Mouse (Mus musculus) cortical plate, adult 2 months (tissue): Measurements from ENCODE around the gene Gmeb1.

Source experiments
- CTCF ChIP-seq: fragments of 200-500 bp; IDR thresholded peaks from 2 replicates; pipeline ENCODE4 v1.5.1; 2011; ENCODE audit warnings: mild to moderate bottlenecking, control low read depth, low read length; ENCODE audit not compliant: insufficient read depth; ENCODE audit errors: extremely low read depth
- POLR2A ChIP-seq: fragments of 200-500 bp; IDR thresholded peaks from 2 replicates; pipeline ENCODE4 v1.6.1; 2011; ENCODE audit warnings: mild to moderate bottlenecking, low read length, control low read depth; ENCODE audit not compliant: insufficient read depth; ENCODE audit errors: extremely low read depth

DNA sequence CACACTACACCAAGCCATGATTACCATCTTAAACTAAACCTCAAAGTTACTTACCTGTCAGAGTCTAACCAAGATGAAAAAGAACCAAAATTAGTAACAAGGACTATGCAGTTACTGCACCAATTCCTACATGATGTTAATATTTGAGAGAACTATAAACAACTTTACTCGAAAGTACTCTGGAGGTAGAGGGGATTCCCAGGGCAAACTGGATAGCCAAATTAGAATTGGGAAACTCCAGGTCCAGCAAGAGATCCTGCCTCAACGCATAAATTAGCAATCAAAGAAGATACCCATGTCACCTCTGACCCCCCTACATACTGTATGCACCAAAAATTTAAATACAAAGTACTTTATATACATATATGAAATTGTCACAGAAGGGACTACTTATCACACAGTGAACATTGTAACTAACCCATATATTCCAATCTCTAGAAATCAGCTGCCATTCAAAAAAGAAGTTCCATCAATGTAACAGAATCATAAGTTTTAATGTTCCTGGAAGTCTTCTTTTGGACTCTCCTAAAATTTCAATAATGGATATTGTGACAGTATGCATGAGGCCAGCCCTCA lies 73.5 kb downstream of the Gmeb1 start:
- TF ChIP-seq POLR2A (no peak), CTCF (no peak)
